Comparison of ENCODE assay signal across 10 mouse cellular contexts in genomic region chr10:121946173-121946572, GRCm38 (mm10).
DNase-seq lines count a peak whose midpoint lies in the region; ATAC-seq lines count a peak whose summit lies in the region.
"Had no signal": no experiment of that assay in that cellular context is flagged by ENCODE, and none has a peak within 500 bp of the region (broad histone marks: within the 10 kb centered on the region; RNA-seq: fewer than 3 reads in every experiment).

No protein-coding gene starts in this region.

- 88% methylated on average over 8 of the region's 8 CpGs for whole genome bisulfite sequencing in heart, embryonic 10.5 days
- WGBS in midbrain, embryonic 16.5 days, result 86% methylated on average over 8 of the region's 8 CpGs

- no peaks in the 10 kb centered on the region for H3K27me3 ChIP-seq in heart, embryonic 10.5 days (ENCODE audit: insufficient read depth, poor library complexity, severe bottlenecking)
- no peaks in the 10 kb centered on the region for H3K27me3 ChIP-seq in midbrain, embryonic 16.5 days (ENCODE audit: control insufficient read depth, insufficient read depth, low read depth, low read length)

- no peak overlapping the region for H3K9ac ChIP-seq in midbrain, embryonic 16.5 days (ENCODE audit: low read depth, low read length)

- no peak overlapping the region for H3K4me3 ChIP-seq in heart, embryonic 10.5 days
- H3K4me3 ChIP-seq in midbrain, embryonic 16.5 days (ENCODE audit: low read depth, low read length), result no peak overlapping the region

- no peak overlapping the region for H3K4me2 ChIP-seq in midbrain, embryonic 16.5 days (ENCODE audit: low read length)

- DNase-seq in heart, postnatal 4 days, result peak; percentile 22
- no peak for DNase-seq in heart, embryonic 10.5 days (ENCODE audit: low spot score)
- DNase-seq in cerebellum, adult 18-20 months, result peak; percentile 24 to 26
- peak; percentile 74 for DNase-seq in layer of hippocampus, adult 11-12 months (ENCODE audit: low spot score)
- no peak for DNase-seq in thymus, postnatal 4 days
- no peak for DNase-seq in kidney, adult 18-20 months
- DNase-seq in adrenal gland, postnatal 4 days (ENCODE audit: low spot score in 2 of 2), result no peak
- DNase-seq: spleen, adult 18-20 months had no signal

- ATAC-seq in midbrain, embryonic 16.5 days, result peak; percentile 81

- H3K9me3 ChIP-seq in heart, embryonic 10.5 days, result no peaks in the 10 kb centered on the region
- H3K9me3 ChIP-seq in midbrain, embryonic 16.5 days (replicated peaks; ENCODE audit: control insufficient read depth, low read length, poor library complexity, severe bottlenecking), result no peaks in the 10 kb centered on the region

- H3K27ac ChIP-seq in heart, embryonic 10.5 days, result no peak overlapping the region
- H3K27ac ChIP-seq in midbrain, embryonic 16.5 days (ENCODE audit: low read length), result no peak overlapping the region
- H3K27ac ChIP-seq: macrophage had no signal

- no peaks in the 10 kb centered on the region for H3K36me3 ChIP-seq in heart, embryonic 10.5 days
- no peaks in the 10 kb centered on the region; the same call in 1 of the 2 replicates for H3K36me3 ChIP-seq in midbrain, embryonic 16.5 days (ENCODE audit: control insufficient read depth, insufficient read depth, low read length)

- H3K4me1 ChIP-seq in heart, embryonic 10.5 days, result 0 out of 2 replicates have a peak, but pooled peaks cover 5% of the 10 kb centered on the region
- no peaks in the 10 kb centered on the region for H3K4me1 ChIP-seq in midbrain, embryonic 16.5 days (ENCODE audit: control insufficient read depth, insufficient read depth, low read length)

Comparison
In these comparisons a context has a peak if more than half of its experiments do, and no peak if none do; other contexts are left out.
1. DNase-seq: peak in heart, postnatal 4 days (single experiment), cerebellum, adult 18-20 months (2 of 2) and layer of hippocampus, adult 11-12 months (single experiment); none in heart, embryonic 10.5 days (single experiment), thymus, postnatal 4 days (single experiment), kidney, adult 18-20 months (single experiment) and adrenal gland, postnatal 4 days (0 of 2).